Mouse (Mus musculus): Measurements from ENCODE around the gene Olfr1155.

Gene Olfr1155

DNA sequence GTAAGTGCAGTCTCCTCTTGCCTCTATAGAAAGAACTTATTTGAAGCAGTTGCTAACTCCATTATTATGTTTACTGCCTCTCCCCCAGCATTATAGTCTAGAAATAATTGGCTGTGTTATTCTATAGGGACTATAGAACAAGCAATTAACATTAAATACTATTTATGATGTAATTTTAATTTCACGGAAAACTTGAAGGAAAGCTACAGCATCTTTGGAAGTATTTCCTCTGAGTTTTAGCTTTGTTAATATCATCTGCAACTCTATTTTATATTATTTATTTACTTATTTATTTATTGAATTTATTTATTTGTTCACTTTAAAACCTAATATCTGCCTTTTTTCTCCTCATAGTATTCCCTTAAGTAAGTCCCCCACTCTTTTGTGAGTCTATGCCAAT lies at the start of gene Olfr1155:
Olfr1155 (minus strand) TSS at position 101 of the 400 bp plus-strand sequence.
- DNase-seq = no peak

DNA sequence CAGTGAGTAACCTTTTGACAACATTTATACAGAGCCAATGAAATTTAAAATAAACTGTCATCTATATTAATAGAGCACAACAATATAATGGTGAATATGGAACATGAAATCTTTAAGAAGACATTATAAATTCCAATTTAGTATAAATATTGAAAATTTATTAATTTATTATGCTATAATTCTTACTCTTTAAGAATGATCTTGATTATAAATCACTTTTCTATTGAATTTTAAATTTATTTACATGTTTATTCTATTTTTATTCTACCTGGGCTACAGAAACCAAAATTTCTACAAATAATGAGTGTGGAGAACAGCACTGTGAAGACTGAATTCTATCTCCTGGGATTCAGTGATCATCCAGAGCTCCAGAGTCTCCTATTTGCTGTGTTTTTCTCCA lies 44.9 kb upstream of the Olfr1155 start, which contains the start of gene Olfr1158:
Olfr1158 (plus strand) TSS at position 301 of the 400 bp plus-strand sequence.
- no peak for DNase-seq

- no peak for DNase-seq
Observed at GRCm38 (mm10) chr2:87974563-87974962, 29.6 kb upstream of the Olfr1155 start, which contains the start of gene Olfr74. Gene Olfr74, minus strand, starts transcription at chr2:87974663.

- no peak for DNase-seq
Observed at GRCm38 (mm10) chr2:87968199-87968598, 23.3 kb upstream of the Olfr1155 start, which contains the start of gene Olfr1157. Gene Olfr1157, minus strand, starts transcription at chr2:87968299.

DNA sequence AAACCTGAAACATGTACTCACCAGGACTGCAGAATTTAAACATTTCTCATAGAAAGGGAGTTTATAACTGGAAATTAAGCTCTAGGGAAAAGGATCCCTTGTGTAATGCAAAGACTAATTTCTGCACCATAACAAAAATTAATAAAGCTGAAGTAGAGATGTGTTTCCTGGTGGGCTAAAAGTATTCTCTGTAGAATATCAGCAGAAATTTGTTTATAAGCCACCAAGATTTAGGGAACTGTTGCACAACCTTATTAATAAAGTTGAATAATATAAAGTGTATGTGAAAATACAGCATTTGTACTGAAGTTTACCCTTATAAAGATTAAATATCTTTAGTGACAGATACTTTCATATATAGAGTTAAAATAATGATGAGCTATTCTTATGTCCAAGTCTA lies 8.1 kb upstream of the Olfr1155 start, which contains the start of gene Olfr1156:
Olfr1156 (minus strand) TSS at position 101 of the 400 bp plus-strand sequence.
- no peak for DNase-seq

DNA sequence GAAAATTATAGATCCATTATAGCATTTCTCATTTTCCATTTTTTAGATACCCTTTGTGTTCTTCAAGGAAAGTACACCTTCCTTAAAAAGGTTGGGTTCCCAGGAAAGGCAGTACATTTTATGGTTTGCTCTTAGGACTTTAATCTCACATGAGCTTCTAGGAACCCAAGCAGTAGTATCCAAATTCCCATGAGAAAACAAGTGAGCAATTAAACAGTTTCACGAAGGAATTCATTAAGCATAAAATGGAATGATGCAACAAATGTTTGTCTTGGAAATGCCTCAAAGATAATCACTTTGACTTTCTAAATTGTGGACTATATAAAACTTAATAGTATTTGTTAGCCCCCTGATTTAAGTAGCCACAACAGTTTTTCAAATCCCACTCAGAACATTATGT lies 39.9 kb downstream of the Olfr1155 start, which contains the start of gene Olfr1154:
Olfr1154 (minus strand) TSS at position 101 of the 400 bp plus-strand sequence.
- no peak for DNase-seq

- no peak for DNase-seq
Observed at GRCm38 (mm10) chr2:87894662-87895061, 50.3 kb downstream of the Olfr1155 start, which contains the start of gene Olfr1153. Gene Olfr1153, plus strand, starts transcription at chr2:87894962.

Measured in right cerebral cortex, postnatal 4 days (tissue).